Mouse (Mus musculus) hindbrain, embryonic 11.5 days (tissue): ENCODE measurements around the gene Ror2. TPM values are rescaled to one million over a fixed set of nuclear protein-coding genes. Genes with fewer than 3 reads are reported as not detected.

Experiments
- polyA plus RNA-seq: library from polyadenylated mRNA; unstranded; fragments of >200 nt; fragmentation: Nextera tagmentation; extraction: Ambion mirVana; gene quantifications from 2 replicates; pipeline ENCODE4 v1.2.1, GENCODE M21; 2014

Gene Ror2
- polyA plus RNA-seq, 1 experiment from 2014 or later = 5.4 TPM

Other genes with a start within 250 kb of the Ror2 start
- 37.8 and 38.6 TPM in 2 replicates for gene Sptlc1, start 91.3 kb upstream of the Ror2 start, polyA plus RNA-seq
- 58.3 and 66.3 TPM in 2 replicates for gene Msx2, start 186.9 kb upstream of the Ror2 start, polyA plus RNA-seq